Mouse (Mus musculus) heart, embryonic 14.5 days (tissue): ENCODE results near the gene Uck1. TPM values are rescaled to one million over a fixed set of nuclear protein-coding genes. Genes with fewer than 3 reads are reported as not detected.

ENCODE experiments used
- ATAC-seq: fragments of 200-750 bp; cut with Nextera tagmentation; 2 replicates; pipeline ENCODE4 v1.8.0; 2017; ENCODE audit warnings: low read depth, moderate TSS enrichment; ENCODE audit not compliant: insufficient number of reproducible peaks, insufficient read depth, low FRiP score
- H3K27ac ChIP-seq, 2 experiments: fragments of 200-500 bp in 1 of 2; fragments of 300-500 bp in 1 of 2; sonication (generic) in 1 of 2; replicated peaks in 1 of 2; 2 replicates each; pipeline ENCODE4 v1.5.1; 2012 to 2014; ENCODE audit warnings: low read depth in 2 of 2, low read length in 2 of 2, control low read depth in 1 of 2, mild to moderate bottlenecking in 1 of 2, mixed read lengths in 1 of 2; ENCODE audit not compliant: control insufficient read depth in 1 of 2, insufficient read depth in 1 of 2
- H3K27me3 ChIP-seq: fragments of 300-500 bp; sonication (generic); 2 replicates; pipeline ENCODE4 v1.6.1; 2014; ENCODE audit warnings: mild to moderate bottlenecking, low read length, control low read depth; ENCODE audit not compliant: control insufficient read depth, insufficient read depth
- H3K36me3 ChIP-seq: fragments of 300-500 bp; sonication (generic); 2 replicates; pipeline ENCODE4 v1.6.1; 2014; ENCODE audit warnings: mild to moderate bottlenecking, control low read depth, low read length, mixed read lengths; ENCODE audit not compliant: control insufficient read depth, insufficient read depth
- H3K4me1 ChIP-seq, 2 experiments: fragments of 200-500 bp in 1 of 2; fragments of 300-500 bp in 1 of 2; sonication (generic) in 1 of 2; 2 replicates each; pipeline ENCODE4 v1.6.1; 2012 to 2014; ENCODE audit warnings: low read length in 2 of 2, control low read depth in 1 of 2, mixed read lengths in 1 of 2; ENCODE audit not compliant: control insufficient read depth in 2 of 2, insufficient read depth in 2 of 2
- H3K4me2 ChIP-seq: fragments of 300-500 bp; sonication (generic); 2 replicates; pipeline ENCODE4 v1.6.1; 2014; ENCODE audit warnings: mild to moderate bottlenecking, low read length
- H3K4me3 ChIP-seq, 2 experiments: fragments of 200-500 bp in 1 of 2; fragments of 300-500 bp in 1 of 2; sonication (generic) in 1 of 2; 2 replicates each; pipeline ENCODE4 v1.5.1; 2012 to 2014; ENCODE audit warnings: low read length in 2 of 2, mild to moderate bottlenecking in 2 of 2, control low read depth in 1 of 2, low read depth in 1 of 2, moderate library complexity in 1 of 2; ENCODE audit not compliant: control insufficient read depth in 1 of 2, insufficient read depth in 1 of 2
- H3K9ac ChIP-seq: fragments of 300-500 bp; sonication (generic); 2 replicates; pipeline ENCODE4 v1.6.1; 2014; ENCODE audit warnings: mild to moderate bottlenecking, low read length
- H3K9me3 ChIP-seq: fragments of 300-500 bp; sonication (generic); 2 replicates; pipeline ENCODE4 v1.6.1; 2016; ENCODE audit warnings: low read length, control low read depth; ENCODE audit not compliant: control insufficient read depth
- WGBS: fragments of 180-500 bp; shearing (Covaris S2); extraction: QIAGEN DNeasy Blood & Tissue Kit; methylation state at CpG from one replicate; pipeline ENCODE4 v1.1.7; 2014; 5-methylcytosine and 5-hydroxymethylcytosine counted together
- polyA plus RNA-seq: library from polyadenylated mRNA; unstranded; fragments of >200 nt; fragmentation: Nextera tagmentation; extraction: Ambion mirVana; gene quantifications from 2 replicates; pipeline ENCODE4 v1.2.1, GENCODE M21; 2014

Gene Uck1
- polyA plus RNA-seq, 1 experiment from 2014 or later, result 43.4 TPM

- H3K27me3 ChIP-seq, result no peaks in the 10 kb centered on the region
- H3K4me2 ChIP-seq, result peak within 1 kb of the TSS; percentile 88
- H3K36me3 ChIP-seq, result peaks cover 46% of the 10 kb centered on the region
- ATAC-seq, result peak; percentile 86
- no peaks in the 10 kb centered on the region for H3K9me3 ChIP-seq
- H3K4me3 ChIP-seq, result peak within 1 kb of the TSS; percentile 58 to 86
- H3K27ac ChIP-seq, result peak within 1 kb of the TSS; percentile 82 to 93
- H3K4me1 ChIP-seq, result peaks cover 0 to 16% of the 10 kb centered on the region in 2 experiments; a peak in 1 of 4 replicates
- H3K9ac ChIP-seq, result peak within 1 kb of the TSS; percentile 80
- WGBS, result under 1% methylated on average over 54 of the region's 54 CpGs
These were observed 23.8 kb downstream of the Uck1 start, which contains the start of gene Pomt1 for GRCm38 (mm10) chr2:32235886-32236759. Gene Pomt1 (plus strand): TSS chr2:32236590.

DNA sequence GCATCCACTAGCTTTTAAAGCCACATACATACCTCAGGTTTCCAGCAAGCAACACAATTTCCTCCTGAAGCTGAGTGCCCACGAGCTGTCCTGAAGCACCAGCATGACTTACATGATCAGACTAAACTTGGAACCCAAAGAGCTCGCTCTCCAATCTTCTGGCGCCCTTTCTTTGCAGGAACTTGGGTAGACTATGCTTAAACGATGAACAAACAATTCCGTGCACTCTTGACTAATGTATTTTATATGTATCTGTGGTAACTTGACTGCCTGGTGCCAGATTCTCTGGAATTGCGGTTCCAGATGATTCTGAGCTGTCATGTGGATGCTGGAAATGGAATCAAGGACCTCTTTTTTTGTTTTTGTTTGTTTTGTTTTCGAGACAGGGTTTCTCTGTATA is 24.5 kb downstream of the Uck1 start:
- peaks cover 0 to 16% of the 10 kb centered on the region in 2 experiments; a peak in 1 of 4 replicates for H3K4me1 ChIP-seq
- peak overlapping the region; percentile 82 to 93; a peak in 3 of 4 replicates for H3K27ac ChIP-seq
- peak overlapping the region; percentile 58 to 86 for H3K4me3 ChIP-seq
- H3K9me3 ChIP-seq, result no peaks in the 10 kb centered on the region
- no peak for ATAC-seq
- H3K9ac ChIP-seq, result peak overlapping the region; percentile 80
- peaks cover 50% of the 10 kb centered on the region for H3K36me3 ChIP-seq
- peak overlapping the region; percentile 88 for H3K4me2 ChIP-seq
- no peaks in the 10 kb centered on the region for H3K27me3 ChIP-seq
- 29% methylated on average over 7 of the region's 7 CpGs for WGBS

DNA sequence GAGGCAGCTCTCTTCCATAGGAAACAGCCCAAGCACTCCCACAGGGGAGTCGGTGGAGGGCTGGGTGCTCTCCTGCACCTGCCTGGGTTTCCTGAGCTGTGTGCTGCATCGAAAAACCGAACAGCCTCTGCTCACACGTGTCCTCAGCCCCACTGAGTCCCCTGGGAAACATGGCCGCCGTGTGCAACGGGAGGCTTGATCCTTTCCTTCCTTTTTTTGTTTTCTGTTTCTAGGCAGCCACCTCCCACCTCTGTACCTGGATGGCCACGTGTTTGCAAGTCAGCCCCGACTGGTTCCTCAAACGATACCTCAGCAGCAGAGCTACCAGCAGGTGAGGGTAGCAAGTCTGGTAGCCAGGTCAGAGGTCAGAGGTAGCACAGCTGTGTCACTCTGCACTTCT is 37.9 kb downstream of the Uck1 start:
- H3K4me2 ChIP-seq, result no peak overlapping the region
- H3K9me3 ChIP-seq, result no peaks in the 10 kb centered on the region
- H3K36me3 ChIP-seq, result peaks cover 100% of the 10 kb centered on the region
- H3K9ac ChIP-seq, result no peak overlapping the region
- no peaks in the 10 kb centered on the region for H3K27me3 ChIP-seq
- no peak overlapping the region for H3K4me3 ChIP-seq
- no peaks in the 10 kb centered on the region for H3K4me1 ChIP-seq
- ATAC-seq, result no peak
- H3K27ac ChIP-seq, result no peak overlapping the region
- 90% methylated on average over 10 of the region's 10 CpGs for WGBS

- Histone ChIP-seq H3K4me3 (no peak overlapping the region), H3K4me2 (no peak overlapping the region), H3K36me3 (peaks cover 100% of the 10 kb centered on the region), H3K9ac (no peak overlapping the region), H3K27ac (no peak overlapping the region), H3K9me3 (no peaks in the 10 kb centered on the region), H3K4me1 (no peaks in the 10 kb centered on the region), H3K27me3 (no peaks in the 10 kb centered on the region)
- no peak for ATAC-seq
- WGBS, result 91% methylated on average over 7 of the region's 7 CpGs
These were observed 38.4 kb downstream of the Uck1 start for GRCm38 (mm10) chr2:32221577-32221976.

- WGBS, result 96% methylated on average over 10 of the region's 10 CpGs
- ATAC-seq, result no peak
- Histone ChIP-seq H3K9me3 (no peaks in the 10 kb centered on the region), H3K9ac (no peak overlapping the region), H3K36me3 (peaks cover 100% of the 10 kb centered on the region), H3K27me3 (no peaks in the 10 kb centered on the region), H3K4me2 (no peak overlapping the region), H3K4me3 (no peak overlapping the region), H3K27ac (no peak overlapping the region), H3K4me1 (no peaks in the 10 kb centered on the region)
These were observed 39.0 kb downstream of the Uck1 start for GRCm38 (mm10) chr2:32220969-32221368.

- H3K27ac ChIP-seq, result no peak overlapping the region
- H3K4me1 ChIP-seq, result no peaks in the 10 kb centered on the region
- WGBS, result 86% methylated on average over 6 of the region's 6 CpGs
- H3K4me3 ChIP-seq, result no peak overlapping the region
- H3K4me2 ChIP-seq, result no peak overlapping the region
- H3K9ac ChIP-seq, result no peak overlapping the region
- H3K27me3 ChIP-seq, result no peaks in the 10 kb centered on the region
- no peak for ATAC-seq
- H3K9me3 ChIP-seq, result no peaks in the 10 kb centered on the region
- H3K36me3 ChIP-seq, result peaks cover 100% of the 10 kb centered on the region
These were observed 39.9 kb downstream of the Uck1 start for GRCm38 (mm10) chr2:32220021-32220420.

DNA sequence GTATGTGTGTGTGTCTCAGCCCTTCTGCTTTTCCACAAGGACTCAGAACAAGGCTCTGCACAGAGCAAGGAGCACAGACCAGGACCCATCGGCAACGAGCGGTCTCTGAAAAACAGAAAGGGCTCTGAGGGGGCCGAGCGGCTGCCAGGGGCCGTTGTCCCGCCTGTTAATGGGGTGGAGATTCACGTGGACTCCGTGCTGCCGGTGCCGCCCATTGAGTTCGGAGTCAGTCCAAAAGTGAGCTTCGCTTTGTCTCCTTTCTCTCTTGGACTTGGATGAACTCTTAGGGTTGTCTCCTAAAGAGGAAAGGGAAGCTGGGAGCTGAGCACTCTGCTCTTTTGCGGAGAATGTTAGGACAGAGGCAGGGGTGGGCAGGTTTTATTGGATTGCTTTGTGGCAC is 40.5 kb downstream of the Uck1 start:
- no peak overlapping the region for H3K27ac ChIP-seq
- no peaks in the 10 kb centered on the region for H3K4me1 ChIP-seq
- H3K4me3 ChIP-seq, result no peak overlapping the region
- no peaks in the 10 kb centered on the region for H3K9me3 ChIP-seq
- H3K36me3 ChIP-seq, result peaks cover 100% of the 10 kb centered on the region
- no peaks in the 10 kb centered on the region for H3K27me3 ChIP-seq
- no peak for ATAC-seq
- H3K4me2 ChIP-seq, result no peak overlapping the region
- H3K9ac ChIP-seq, result no peak overlapping the region
- 94% methylated on average over 14 of the region's 14 CpGs for WGBS
